Mouse (Mus musculus) heart, postnatal 0 days (tissue): Measurements from ENCODE around the gene Isca1. TPM values are rescaled to one million over a fixed set of nuclear protein-coding genes. Genes with fewer than 3 reads are reported as not detected.
"Not testable (repeated sequence)": the region's sequence is repeated elsewhere in the genome, so short reads cannot be mapped to it uniquely, and the experiment has no call there.

Source experiments
- ATAC-seq: fragments of 200-750 bp; cut with Nextera tagmentation; 2 replicates; pipeline ENCODE4 v1.8.0; 2017; ENCODE audit warnings: low read depth, moderate number of reproducible peaks, moderate library complexity; ENCODE audit not compliant: insufficient read depth
- DNase-seq: peaks from one replicate; pipeline ENCODE4 v3.0.0-alpha.2; 2016; ENCODE audit warnings: low spot score
- H3K27ac ChIP-seq: fragments of 300-500 bp; sonication (generic); 2 replicates; pipeline ENCODE4 v1.5.1; 2014; ENCODE audit warnings: low read depth, mild to moderate bottlenecking
- H3K27me3 ChIP-seq: fragments of 300-500 bp; sonication (generic); 2 replicates; pipeline ENCODE4 v1.6.1; 2014; ENCODE audit warnings: low read length, mixed read lengths; ENCODE audit not compliant: control insufficient read depth, insufficient read depth
- H3K36me3 ChIP-seq: fragments of 300-500 bp; sonication (generic); replicated peaks from 2 replicates; pipeline ENCODE4 v1.6.1; 2014; ENCODE audit warnings: low read length, mixed read lengths; ENCODE audit not compliant: control insufficient read depth, insufficient read depth
- H3K4me1 ChIP-seq: fragments of 300-500 bp; sonication (generic); 2 replicates; pipeline ENCODE4 v1.6.1; 2014; ENCODE audit warnings: antibody characterized with exemption; ENCODE audit not compliant: control insufficient read depth, insufficient read depth
- H3K4me2 ChIP-seq: fragments of 300-500 bp; sonication (generic); 2 replicates; pipeline ENCODE4 v1.6.1; 2014; ENCODE audit warnings: low read depth, mild to moderate bottlenecking, low read length, moderate library complexity
- H3K4me3 ChIP-seq: fragments of 300-500 bp; sonication (generic); 2 replicates; pipeline ENCODE4 v1.5.1; 2014; ENCODE audit warnings: low read depth, low read length
- H3K9ac ChIP-seq: fragments of 300-500 bp; sonication (generic); replicated peaks from 2 replicates; pipeline ENCODE4 v1.6.1; 2014; ENCODE audit warnings: low read depth, low read length, mixed read lengths
- H3K9me3 ChIP-seq: fragments of 300-500 bp; sonication (generic); replicated peaks from 2 replicates; pipeline ENCODE4 v1.6.1; 2016; ENCODE audit warnings: low read length; ENCODE audit not compliant: control insufficient read depth
- CTCF ChIP-seq: IDR thresholded peaks from 2 replicates; pipeline ENCODE4 v1.5.1; 2016; ENCODE audit warnings: antibody characterized with exemption, control low read depth, low read depth
- EP300 ChIP-seq: IDR thresholded peaks from 2 replicates; pipeline ENCODE4 v1.6.1; 2016; ENCODE audit warnings: antibody characterized with exemption, low read depth
- WGBS: fragments of 180-500 bp; shearing (Covaris S2); extraction: QIAGEN DNeasy Blood & Tissue Kit; methylation state at CpG from one replicate; pipeline ENCODE4 v1.1.7; 2014; 5-methylcytosine and 5-hydroxymethylcytosine counted together
- polyA plus RNA-seq: library from polyadenylated mRNA; unstranded; fragments of >200 nt; fragmentation: Nextera tagmentation; extraction: Ambion mirVana; gene quantifications from 2 replicates; pipeline ENCODE4 v1.2.1, GENCODE M21; 2015
- total RNA-seq: library from RNA; depleted of rRNA; stranded (reverse); fragments of >200 nt; gene quantifications from 2 replicates; pipeline ENCODE4 v1.2.3, GENCODE M21; 2014; ENCODE audit warnings: low replicate concordance

Isca1 gene
- total and polyA plus RNA-seq, 2 experiments from 2014 or later = 193 to 259 TPM

GRCm38 (mm10) chr13:59800077-59800476 is 30.5 kb upstream of the Isca1 start:
- WGBS = 74% methylated on average over 2 of the region's 2 CpGs
- DNase-seq = no peak
- no peak for ATAC-seq
- peaks cover 100% of the 10 kb centered on the region for H3K36me3 ChIP-seq
- TF ChIP-seq EP300 (no peak), CTCF (no peak)
- no peak overlapping the region for H3K27ac ChIP-seq
- no peaks in the 10 kb centered on the region for H3K9me3 ChIP-seq
- H3K27me3 ChIP-seq = no peaks in the 10 kb centered on the region
- no peak overlapping the region for H3K9ac ChIP-seq
- no peaks in the 10 kb centered on the region for H3K4me1 ChIP-seq
- no peak overlapping the region for H3K4me2 ChIP-seq
- H3K4me3 ChIP-seq = no peak overlapping the region

- ATAC-seq (no peak), DNase-seq (no peak)
- WGBS = 100% methylated on average over 1 of the region's 1 CpGs
- Histone ChIP-seq H3K27me3 (no peaks in the 10 kb centered on the region), H3K4me2 (no peak overlapping the region), H3K4me1 (no peaks in the 10 kb centered on the region), H3K27ac (no peak overlapping the region), H3K9ac (no peak overlapping the region), H3K36me3 (peaks cover 100% of the 10 kb centered on the region), H3K9me3 (no peaks in the 10 kb centered on the region), H3K4me3 (no peak overlapping the region)
- TF ChIP-seq CTCF = no peak
- no peak for TF ChIP-seq EP300
Measured at GRCm38 (mm10) chr13:59798306-59798705, 28.7 kb upstream of the Isca1 start.

- no peak overlapping the region for H3K27ac ChIP-seq
- H3K9me3 ChIP-seq = no peaks in the 10 kb centered on the region
- H3K4me2 ChIP-seq = no peak overlapping the region
- no peaks in the 10 kb centered on the region for H3K4me1 ChIP-seq
- ATAC-seq (no peak), DNase-seq (no peak)
- peaks cover 99% of the 10 kb centered on the region for H3K36me3 ChIP-seq
- H3K4me3 ChIP-seq = no peak overlapping the region
- no peak overlapping the region for H3K9ac ChIP-seq
- 83% methylated on average over 9 of the region's 9 CpGs for WGBS
- no peaks in the 10 kb centered on the region for H3K27me3 ChIP-seq
- TF ChIP-seq EP300 (no peak), CTCF (no peak)
Measured at GRCm38 (mm10) chr13:59796466-59796848, 26.8 kb upstream of the Isca1 start.

GRCm38 (mm10) chr13:59795807-59796465 is 26.3 kb upstream of the Isca1 start:
- H3K36me3 ChIP-seq = peaks cover 99% of the 10 kb centered on the region
- H3K9ac ChIP-seq = no peak overlapping the region
- H3K9me3 ChIP-seq = no peaks in the 10 kb centered on the region
- ATAC-seq (no peak), DNase-seq (no peak)
- H3K4me3 ChIP-seq = no peak overlapping the region
- H3K4me2 ChIP-seq = no peak overlapping the region
- no peak for TF ChIP-seq EP300
- TF ChIP-seq CTCF = no peak
- no peaks in the 10 kb centered on the region for H3K4me1 ChIP-seq
- H3K27ac ChIP-seq = no peak overlapping the region
- no peaks in the 10 kb centered on the region for H3K27me3 ChIP-seq
- WGBS = 87% methylated on average over 6 of the region's 6 CpGs

GRCm38 (mm10) chr13:59794786-59795185 is 25.2 kb upstream of the Isca1 start:
- Histone ChIP-seq H3K36me3 (peaks cover 98% of the 10 kb centered on the region), H3K4me3 (no peak overlapping the region), H3K9me3 (no peaks in the 10 kb centered on the region), H3K4me2 (no peak overlapping the region), H3K9ac (no peak overlapping the region), H3K4me1 (no peaks in the 10 kb centered on the region), H3K27ac (no peak overlapping the region), H3K27me3 (no peaks in the 10 kb centered on the region)
- ATAC-seq = no peak
- DNase-seq = no peak
- no peak for TF ChIP-seq CTCF
- 83% methylated on average over 1 of the region's 1 CpGs for WGBS

GRCm38 (mm10) chr13:59782145-59782544 is 12.5 kb upstream of the Isca1 start, which contains the start of gene Gm49354:
TSS of gene Gm49354 (minus strand) at chr13:59782245.
- Histone ChIP-seq H3K4me3 (no peak within 1 kb of the TSS), H3K27ac (no peak within 1 kb of the TSS), H3K36me3 (peaks cover 97% of the 10 kb centered on the region), H3K4me2 (no peak within 1 kb of the TSS), H3K27me3 (no peaks in the 10 kb centered on the region), H3K9me3 (no peaks in the 10 kb centered on the region), H3K4me1 (no peaks in the 10 kb centered on the region), H3K9ac (no peak within 1 kb of the TSS)
- ATAC-seq (no peak), DNase-seq (no peak)
- TF ChIP-seq EP300 (no peak), CTCF (no peak)
- WGBS = 81% methylated on average over 7 of the region's 7 CpGs

- H3K9me3 ChIP-seq, H3K4me2 ChIP-seq, DNase-seq, H3K9ac ChIP-seq, H3K27me3 ChIP-seq, H3K4me3 ChIP-seq, H3K27ac ChIP-seq, ATAC-seq, H3K4me1 ChIP-seq: not testable (repeated sequence)
- H3K36me3 ChIP-seq = peaks cover 89% of the 10 kb centered on the region
- WGBS = 94% methylated on average over 1 of the region's 1 CpGs
Measured at GRCm38 (mm10) chr13:59779744-59780264, 10.2 kb upstream of the Isca1 start.
